Comparison of ENCODE assay signal across 9 mouse cellular contexts in the genomic region with DNA sequence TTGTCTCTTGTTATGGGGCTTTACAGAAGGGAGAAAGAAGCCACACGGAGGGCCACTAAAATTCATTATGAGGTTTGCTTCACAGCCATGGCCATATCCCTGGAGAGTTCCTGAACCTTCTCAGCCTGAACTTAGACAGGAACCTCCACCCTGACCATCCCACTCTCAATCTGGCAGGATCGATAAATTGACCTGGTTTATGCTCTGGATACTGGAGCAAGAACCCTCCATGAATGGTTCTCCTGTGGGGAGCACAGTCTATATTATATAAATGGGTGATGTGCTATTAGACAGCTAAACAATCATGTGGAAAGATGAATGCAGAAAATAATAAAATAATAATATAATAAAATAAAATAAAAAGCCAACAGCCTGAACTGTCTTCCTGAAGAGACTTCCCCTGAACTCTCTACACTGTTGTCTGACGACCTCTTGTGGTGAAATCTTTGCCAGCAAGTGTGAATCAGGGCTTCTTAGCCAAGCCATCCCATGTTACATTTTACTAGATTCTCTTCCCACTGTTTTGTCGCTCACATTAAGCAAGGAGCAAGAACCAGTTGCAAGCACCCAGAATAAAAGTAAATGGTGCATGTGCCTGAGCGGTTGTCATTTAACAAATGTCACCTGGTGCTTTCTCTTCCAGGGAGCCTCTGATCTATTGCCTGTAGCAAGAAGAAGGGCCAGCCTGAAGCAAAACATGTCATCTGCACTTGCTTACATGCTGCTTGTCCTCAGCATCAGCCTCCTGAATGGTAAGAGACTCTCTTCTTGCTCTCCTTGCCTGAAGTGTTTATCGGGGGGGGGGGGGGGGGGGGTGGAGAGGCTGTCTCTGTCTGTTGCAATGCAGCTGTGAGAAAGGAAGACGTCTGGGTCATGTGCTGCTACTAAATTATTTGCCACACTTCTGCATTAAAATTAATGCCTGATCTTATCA. TPM values are rescaled to one million over a fixed set of nuclear protein-coding genes. Genes with fewer than 3 reads are reported as not detected.
DNase-seq lines count a peak whose midpoint lies in the region; ATAC-seq and TF ChIP-seq lines count a peak whose summit lies in the region.
"Had no signal": no experiment of that assay in that cellular context is flagged by ENCODE, and none has a peak within 500 bp of the region (broad histone marks: within the 10 kb centered on the region; RNA-seq: fewer than 3 reads in every experiment).

No protein-coding gene starts in this region.

- H3K4me2 ChIP-seq in kidney, embryonic 15.5 days: no peak overlapping the region
- H3K4me2 ChIP-seq in kidney, embryonic 14.5 days (replicated peaks; ENCODE audit: low read depth, low read length): no peak overlapping the region
- no peak overlapping the region for H3K4me2 ChIP-seq in limb, embryonic 14.5 days (replicated peaks; ENCODE audit: low read depth, low read length, severe bottlenecking)

- H3K9me3 ChIP-seq in kidney, embryonic 15.5 days (replicated peaks): no peaks in the 10 kb centered on the region
- no peaks in the 10 kb centered on the region for H3K9me3 ChIP-seq in kidney, embryonic 14.5 days (ENCODE audit: control insufficient read depth, low read length)
- H3K9me3 ChIP-seq in limb, embryonic 14.5 days (ENCODE audit: control insufficient read depth, low read length): no peaks in the 10 kb centered on the region

- no peaks in the 10 kb centered on the region for H3K36me3 ChIP-seq in kidney, embryonic 15.5 days
- no peaks in the 10 kb centered on the region for H3K36me3 ChIP-seq in kidney, embryonic 14.5 days (ENCODE audit: control insufficient read depth, insufficient read depth, low read length)
- no peaks in the 10 kb centered on the region for H3K36me3 ChIP-seq in limb, embryonic 14.5 days (ENCODE audit: control insufficient read depth, insufficient read depth, low read length)

- H3K27ac ChIP-seq in kidney, embryonic 15.5 days: no peak overlapping the region
- H3K27ac ChIP-seq in kidney, embryonic 14.5 days (ENCODE audit: low read depth, low read length): no peak overlapping the region
- H3K27ac ChIP-seq in limb, embryonic 14.5 days (replicated peaks; ENCODE audit: low read depth, low read length): no peak overlapping the region

- H3K27me3 ChIP-seq in kidney, embryonic 15.5 days: no peaks in the 10 kb centered on the region
- no peaks in the 10 kb centered on the region; the same call in 1 of the 2 replicates for H3K27me3 ChIP-seq in kidney, embryonic 14.5 days (ENCODE audit: control insufficient read depth, insufficient read depth, low read length)
- no peaks in the 10 kb centered on the region for H3K27me3 ChIP-seq in limb, embryonic 14.5 days (ENCODE audit: control insufficient read depth, insufficient read depth, low read length)

- WGBS in kidney, embryonic 15.5 days: 45% methylated on average over 7 of the region's 7 CpGs
- WGBS in kidney, embryonic 14.5 days: 48% methylated on average over 6 of the region's 7 CpGs
- WGBS in limb, embryonic 14.5 days: 38% methylated on average over 6 of the region's 7 CpGs

- H3K9ac ChIP-seq in kidney, embryonic 15.5 days: no peak overlapping the region
- H3K9ac ChIP-seq in kidney, embryonic 14.5 days (ENCODE audit: low read depth, low read length): no peak overlapping the region
- H3K9ac ChIP-seq in limb, embryonic 14.5 days (ENCODE audit: low read depth, low read length, severe bottlenecking): no peak overlapping the region

- no peak for TF ChIP-seq POLR2A in limb, embryonic 14.5 days (IDR thresholded peaks at IDR 0.05; ENCODE audit: borderline replicate concordance, extremely low read depth, insufficient read depth, insufficient read length)

- peak; percentile 7 for DNase-seq in kidney, adult 11 months
- peak; percentile 50 for DNase-seq in adrenal gland, postnatal 25 days
- peak; percentile 25 for DNase-seq in forelimb bud, embryonic 11.5 days (ENCODE audit: low read depth, low spot score)
- peak; percentile 70 for DNase-seq in limb, embryonic 14.5 days (ENCODE audit: low spot score)
- DNase-seq in retina, embryonic 14.5 days (ENCODE audit: low spot score): peak; percentile 73

- no peaks in the 10 kb centered on the region for H3K4me1 ChIP-seq in kidney, embryonic 15.5 days
- H3K4me1 ChIP-seq in kidney, embryonic 14.5 days (ENCODE audit: control insufficient read depth, insufficient read depth, low read length): no peaks in the 10 kb centered on the region
- H3K4me1 ChIP-seq in limb, embryonic 14.5 days (ENCODE audit: control insufficient read depth, insufficient read depth, low read length): no peaks in the 10 kb centered on the region

- no peak overlapping the region for H3K4me3 ChIP-seq in kidney, embryonic 15.5 days (replicated peaks)
- H3K4me3 ChIP-seq in kidney, embryonic 14.5 days (ENCODE audit: low read length): no peak overlapping the region
- no peak overlapping the region for H3K4me3 ChIP-seq in limb, embryonic 14.5 days (replicated peaks; ENCODE audit: low read length)

- no peak for ATAC-seq in kidney, embryonic 15.5 days (replicated peaks; ENCODE audit: low FRiP score)
- ATAC-seq in kidney, embryonic 14.5 days (ENCODE audit: low FRiP score, low TSS enrichment): peak; percentile 77; the same call in 1 of the 2 replicates
- ATAC-seq in limb, embryonic 14.5 days (ENCODE audit: low FRiP score, low read depth): no peak; the same call in 1 of the 2 replicates
- ATAC-seq in inflammation-experienced regulatory T-cells, adult 6 months: no peak

RNA-seq across cellular contexts. Expression of a gene that starts 11.4 kb away (rescaled TPM):
- not detected in 2 replicates for polyA plus RNA-seq in kidney, embryonic 15.5 days (2015; fragmentation: Nextera tagmentation; extraction: Ambion mirVana)
- not detected in 2 replicates for total RNA-seq in adrenal gland, postnatal 25 days (2021)
- polyA plus RNA-seq in kidney, embryonic 14.5 days (2014; fragmentation: Nextera tagmentation; extraction: Ambion mirVana): not detected in 2 replicates
- not detected in 2 replicates for polyA plus RNA-seq in limb, embryonic 14.5 days (2012; rRNA removed)
- polyA plus RNA-seq in limb, embryonic 14.5 days (2014; fragmentation: Nextera tagmentation; extraction: Ambion mirVana): not detected in 2 replicates
- polyA plus RNA-seq in inflammation-experienced regulatory T-cells, adult 6 months (2017; shearing (Covaris generic)): not detected
- total RNA-seq: neutrophil, adult 5-6 weeks had no signal

RNA-seq across cellular contexts. Expression of a gene that starts 44.5 kb away (rescaled TPM):
- polyA plus RNA-seq in kidney, embryonic 15.5 days (2015; fragmentation: Nextera tagmentation; extraction: Ambion mirVana): 2.2 and 2.5 TPM in 2 replicates
- 1.9 and 3.9 TPM in 2 replicates for total RNA-seq in adrenal gland, postnatal 25 days (2021)
- 1.3 and 1.5 TPM in 2 replicates for polyA plus RNA-seq in kidney, embryonic 14.5 days (2014; fragmentation: Nextera tagmentation; extraction: Ambion mirVana)
- not detected in 2 replicates for polyA plus RNA-seq in limb, embryonic 14.5 days (2012; rRNA removed)
- polyA plus RNA-seq in limb, embryonic 14.5 days (2014; fragmentation: Nextera tagmentation; extraction: Ambion mirVana): not detected in 2 replicates
- polyA plus RNA-seq in inflammation-experienced regulatory T-cells, adult 6 months (2017; shearing (Covaris generic)): not detected
- total RNA-seq: neutrophil, adult 5-6 weeks had no signal

Comparison
In these comparisons a context has a peak if more than half of its experiments do, and no peak if none do; other contexts are left out.
1. DNase-seq: peak in every context shown above with its lines; median percentile 73 in retina, embryonic 14.5 days; 70 in limb, embryonic 14.5 days; 50 in adrenal gland, postnatal 25 days; 25 in forelimb bud, embryonic 11.5 days; 7 in kidney, adult 11 months.